Mouse (Mus musculus) small intestine, adult 2 months (tissue): ENCODE data around the gene Sox15. TPM values are rescaled to one million over a fixed set of nuclear protein-coding genes. Genes with fewer than 3 reads are reported as not detected.

Experiments used
- H3K27ac ChIP-seq: fragments of 200-500 bp; 2 replicates; pipeline ENCODE4 v1.5.1; 2012; ENCODE audit warnings: low read depth, low read length, control low read depth, inconsistent platforms; ENCODE audit not compliant: insufficient read depth
- H3K27me3 ChIP-seq: fragments of 200-500 bp; 2 replicates; pipeline ENCODE4 v1.6.1; 2012; ENCODE audit warnings: mild to moderate bottlenecking, moderate library complexity, low read length, inconsistent platforms; ENCODE audit not compliant: control insufficient read depth, insufficient read depth
- H3K36me3 ChIP-seq: fragments of 200-500 bp; 2 replicates; pipeline ENCODE4 v1.6.1; 2012; ENCODE audit warnings: mild to moderate bottlenecking, low read length, control low read depth, inconsistent platforms; ENCODE audit not compliant: control insufficient read depth, insufficient read depth
- H3K4me1 ChIP-seq: fragments of 200-500 bp; 2 replicates; pipeline ENCODE4 v1.6.1; 2012; ENCODE audit warnings: low read length, inconsistent platforms, mixed read lengths; ENCODE audit not compliant: control insufficient read depth, insufficient read depth, insufficient read length
- H3K4me3 ChIP-seq: fragments of 200-500 bp; 2 replicates; pipeline ENCODE4 v1.5.1; 2012; ENCODE audit warnings: low read depth, mild to moderate bottlenecking, control low read depth, inconsistent platforms, low read length, moderate library complexity
- CTCF ChIP-seq: fragments of 200-500 bp; IDR thresholded peaks from 2 replicates; pipeline ENCODE4 v1.5.1; 2012; ENCODE audit warnings: low read depth, mild to moderate bottlenecking, control low read depth, inconsistent platforms, low read length, moderate library complexity, mixed read lengths; ENCODE audit not compliant: insufficient replicate concordance, insufficient read length; ENCODE audit errors: extremely low read depth
- POLR2A ChIP-seq: fragments of 200-500 bp; IDR thresholded peaks from 2 replicates; pipeline ENCODE4 v1.6.1; 2012; ENCODE audit warnings: low read depth, mild to moderate bottlenecking, control low read depth, inconsistent platforms, low read length, moderate library complexity
- whole genome bisulfite sequencing: fragments of 180-500 bp; shearing (Covaris S2); methylation state at CpG from one replicate; pipeline ENCODE4 v1.1.7; 2018; 5-methylcytosine and 5-hydroxymethylcytosine counted together
- polyA plus RNA-seq: library from polyadenylated mRNA; depleted of rRNA; stranded (reverse); fragments of >200 nt; gene quantifications from 2 replicates; pipeline ENCODE4 v1.2.3, GENCODE M21; 2012

Sox15 gene
- polyA plus RNA-seq, 1 experiment = not detected

DNA sequence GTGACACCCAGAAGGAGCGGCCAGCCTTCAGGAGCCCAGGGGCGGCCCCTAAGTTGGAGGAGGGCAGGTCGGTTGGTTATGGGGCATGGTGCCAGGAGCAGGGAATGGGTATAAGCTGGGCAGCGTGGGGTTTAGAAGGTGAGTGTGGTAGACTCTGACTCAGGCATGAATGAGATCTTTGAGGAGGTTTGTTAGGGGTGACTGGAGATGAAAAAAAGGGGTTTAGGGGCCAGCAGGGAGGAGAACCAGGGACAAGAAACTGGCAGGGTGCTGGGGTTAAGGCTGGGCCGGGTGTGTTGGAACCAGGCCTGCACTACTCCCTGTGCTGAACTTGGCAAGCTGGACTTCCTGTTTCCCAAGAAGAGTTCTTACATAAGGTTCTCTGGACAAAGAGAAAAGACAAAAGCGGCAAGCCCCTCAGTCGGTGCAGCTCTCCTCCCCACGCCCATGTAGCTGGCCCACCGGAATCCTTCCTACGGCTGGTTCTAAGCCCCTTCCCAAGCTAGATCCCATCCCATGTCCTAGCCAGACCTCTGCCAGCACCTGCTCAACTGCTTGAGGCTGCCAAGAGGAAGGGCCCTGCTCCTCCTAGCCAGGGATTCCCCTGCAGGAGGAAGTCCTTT, 30.5 kb downstream of the Sox15 start, which contains the start of gene Tnfsf13:
TSS of gene Tnfsf13 (minus strand) at position 259 of the 623 bp plus-strand sequence.
- H3K4me1 ChIP-seq = peaks cover 15% of the 10 kb centered on the region
- peak within 1 kb of the TSS; percentile 67 for H3K4me3 ChIP-seq
- peak within 1 kb of the TSS; percentile 100 for H3K27ac ChIP-seq
- no peaks in the 10 kb centered on the region for H3K27me3 ChIP-seq
- H3K36me3 ChIP-seq = peaks cover 2% of the 10 kb centered on the region
- 6% methylated on average over 10 of the region's 10 CpGs for WGBS
- TF ChIP-seq POLR2A (no peak), CTCF (no peak)

DNA sequence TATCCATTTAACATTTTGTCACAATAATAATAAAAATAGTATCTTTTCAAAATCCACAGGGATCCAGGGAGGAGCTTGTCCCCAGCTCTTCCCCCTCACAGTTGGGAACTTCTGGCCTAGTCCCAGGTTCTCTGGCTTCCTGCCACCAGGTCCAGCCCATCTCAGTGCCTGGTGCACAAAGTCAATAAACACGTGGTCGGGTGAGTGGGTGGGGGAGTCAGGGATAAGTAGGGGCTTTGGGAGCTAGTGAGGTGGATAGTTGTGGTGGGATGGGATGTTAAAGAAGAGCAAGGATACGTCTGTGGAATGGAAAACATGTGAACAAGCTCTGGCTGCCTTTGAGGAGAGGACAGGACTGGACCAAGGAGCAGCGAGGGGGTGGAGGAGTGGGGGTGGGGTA, 31.3 kb downstream of the Sox15 start:
- WGBS = 6% methylated on average over 4 of the region's 4 CpGs
- H3K4me1 ChIP-seq = peaks cover 15% of the 10 kb centered on the region
- TF ChIP-seq POLR2A (no peak), CTCF (no peak)
- peak overlapping the region; percentile 100 for H3K27ac ChIP-seq
- peak overlapping the region; percentile 50 for H3K4me3 ChIP-seq
- H3K27me3 ChIP-seq = no peaks in the 10 kb centered on the region
- H3K36me3 ChIP-seq = peaks cover 5% of the 10 kb centered on the region

DNA sequence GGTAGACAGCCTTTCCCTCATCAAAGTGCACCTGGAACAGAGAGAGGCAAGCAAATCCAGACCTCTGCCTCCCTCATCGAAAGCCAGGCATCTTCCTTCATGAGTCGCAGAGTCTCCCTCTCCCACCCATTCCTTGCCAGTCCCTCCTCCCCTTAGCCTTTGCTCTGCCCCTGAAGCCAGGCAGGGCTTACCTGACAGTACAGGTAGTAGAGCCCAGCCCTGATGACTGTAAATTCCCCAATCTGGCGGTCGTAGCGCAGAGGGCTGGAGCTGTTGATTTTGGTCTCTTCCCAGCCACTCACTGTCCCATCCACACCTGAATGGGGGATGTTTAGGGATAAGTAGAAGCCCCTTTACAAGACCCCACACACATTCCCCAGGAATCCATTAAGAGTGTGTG, 31.9 kb downstream of the Sox15 start:
- peak overlapping the region; percentile 50 for H3K4me3 ChIP-seq
- 20% methylated on average over 5 of the region's 5 CpGs for WGBS
- H3K36me3 ChIP-seq = peaks cover 7% of the 10 kb centered on the region
- no peak for TF ChIP-seq CTCF
- TF ChIP-seq POLR2A = no peak
- no peaks in the 10 kb centered on the region for H3K27me3 ChIP-seq
- peak overlapping the region; percentile 62 for H3K27ac ChIP-seq
- H3K4me1 ChIP-seq = peaks cover 19% of the 10 kb centered on the region

DNA sequence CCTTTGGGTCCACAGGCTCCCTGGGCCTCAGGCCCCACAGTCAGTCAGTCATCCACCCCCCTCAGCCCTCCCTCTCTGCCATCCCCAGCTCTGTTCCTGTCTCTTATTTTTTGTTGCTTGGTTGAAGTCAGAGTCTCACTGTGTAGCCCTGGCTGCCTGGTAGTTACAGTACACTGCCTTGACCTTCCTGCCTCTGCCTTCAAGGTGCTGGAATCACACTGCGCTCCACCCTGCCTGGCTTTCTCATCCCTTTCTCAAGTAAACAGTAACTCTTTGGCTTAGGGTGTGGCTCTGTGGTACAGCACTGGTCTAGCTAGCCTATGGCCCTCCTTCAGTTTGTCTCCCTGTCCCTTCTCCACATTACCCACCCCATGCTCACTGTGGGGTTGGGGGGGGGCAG, 34.8 kb downstream of the Sox15 start:
- 70% methylated on average over 1 of the region's 1 CpGs for WGBS
- Histone ChIP-seq H3K4me1 (peaks cover 26% of the 10 kb centered on the region), H3K27ac (peak overlapping the region; percentile 13; the same call in 1 of the 2 replicates)

DNA sequence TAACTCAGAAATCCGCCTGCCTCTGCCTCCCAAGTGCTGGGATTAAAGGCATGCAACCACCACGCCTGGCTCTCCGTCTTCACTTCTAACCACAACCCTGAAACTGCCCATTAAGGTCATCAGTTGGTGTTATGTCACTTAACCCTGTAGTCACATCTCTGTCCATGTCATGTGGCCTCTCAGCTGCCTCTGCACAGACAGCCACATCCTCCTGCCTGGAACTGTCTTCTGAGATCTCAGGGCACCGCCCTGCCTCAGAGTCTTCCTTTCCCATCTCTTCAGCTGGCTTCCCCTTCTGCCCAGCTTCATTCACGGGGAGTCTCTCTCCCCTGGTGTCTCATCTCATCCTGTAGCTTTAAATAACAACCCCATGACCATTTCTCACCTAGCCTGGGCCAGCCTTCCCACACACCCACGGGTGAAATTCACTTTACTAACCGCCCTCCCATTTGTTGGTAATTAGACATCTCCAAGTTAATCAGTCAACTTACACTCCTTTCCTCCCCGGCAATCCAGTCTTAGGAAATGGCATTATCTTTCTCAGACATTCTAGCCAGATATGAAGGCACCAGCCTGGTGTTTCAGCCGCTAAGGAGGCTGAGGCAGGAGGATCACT, 37.2 kb downstream of the Sox15 start:
- no peaks in the 10 kb centered on the region for H3K27me3 ChIP-seq
- peaks cover 21% of the 10 kb centered on the region for H3K4me1 ChIP-seq
- peaks cover 9% of the 10 kb centered on the region for H3K36me3 ChIP-seq
- H3K27ac ChIP-seq = peak overlapping the region; percentile 75
- peak; percentile 27; the same call in 1 of the 2 replicates for TF ChIP-seq POLR2A
- no peak for TF ChIP-seq CTCF
- no peak overlapping the region for H3K4me3 ChIP-seq
- WGBS = 61% methylated on average over 9 of the region's 9 CpGs

More for the DNA sequence above, 34.8 kb downstream of the Sox15 start:
- no peak for TF ChIP-seq POLR2A
- no peak for TF ChIP-seq CTCF
- no peaks in the 10 kb centered on the region for H3K27me3 ChIP-seq
- H3K36me3 ChIP-seq = peaks cover 9% of the 10 kb centered on the region
- no peak overlapping the region for H3K4me3 ChIP-seq

DNA sequence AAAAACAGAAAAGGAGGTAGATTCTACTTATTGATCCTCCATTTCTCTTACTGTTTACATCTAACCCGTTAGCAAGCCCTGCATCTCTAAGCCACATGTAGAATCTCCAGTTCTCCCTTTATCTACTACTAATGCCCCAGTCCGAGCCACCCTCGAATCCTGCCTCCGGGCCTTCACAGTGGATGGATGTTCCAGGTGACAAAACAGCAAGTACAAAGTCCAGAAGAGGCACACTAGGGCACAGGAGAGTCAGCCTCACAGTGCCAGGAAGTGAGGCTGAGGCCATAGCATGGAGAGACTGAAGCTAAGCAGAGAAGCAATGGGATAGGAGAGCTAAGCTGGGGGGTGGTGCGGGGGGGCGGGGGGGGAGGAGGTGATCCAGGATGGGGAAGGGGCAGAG, 37.7 kb downstream of the Sox15 start:
- WGBS = 39% methylated on average over 6 of the region's 6 CpGs
- H3K4me1 ChIP-seq = peaks cover 21% of the 10 kb centered on the region
- peak overlapping the region; percentile 75 for H3K27ac ChIP-seq
- no peaks in the 10 kb centered on the region for H3K27me3 ChIP-seq
- no peak overlapping the region for H3K4me3 ChIP-seq
- H3K36me3 ChIP-seq = peaks cover 9% of the 10 kb centered on the region
- TF ChIP-seq CTCF (no peak), POLR2A (no peak; the same call in 1 of the 2 replicates)

DNA sequence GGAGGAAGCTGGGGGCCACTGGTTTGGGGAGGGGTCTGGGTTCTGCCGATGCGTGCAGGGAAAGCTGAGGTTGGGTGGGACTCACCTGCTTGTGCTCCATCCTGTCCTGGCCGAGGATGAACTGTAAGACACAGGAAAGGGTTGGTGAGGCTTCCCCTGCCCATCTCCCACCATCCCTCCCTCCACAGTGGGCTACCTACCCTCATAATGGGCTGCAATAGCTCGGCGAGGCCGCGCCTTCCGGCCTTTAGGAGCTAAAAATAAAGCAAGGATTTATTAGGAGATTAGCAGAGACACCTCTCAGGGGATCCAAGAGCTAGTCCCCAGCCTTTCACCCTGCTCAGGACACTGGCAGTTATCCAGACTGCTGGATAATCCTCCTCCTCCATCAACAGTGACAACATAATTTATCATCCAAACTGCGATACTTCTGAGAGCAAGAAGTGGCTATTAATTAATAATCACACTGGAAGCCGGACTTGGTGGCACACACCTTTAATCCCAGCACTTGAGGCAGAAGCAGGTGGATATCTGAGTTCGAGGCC, 38.4 kb downstream of the Sox15 start:
- no peak overlapping the region for H3K4me3 ChIP-seq
- H3K27me3 ChIP-seq = no peaks in the 10 kb centered on the region
- peaks cover 21% of the 10 kb centered on the region for H3K4me1 ChIP-seq
- 51% methylated on average over 11 of the region's 11 CpGs for WGBS
- peaks cover 9% of the 10 kb centered on the region; the same call in 1 of the 2 replicates for H3K36me3 ChIP-seq
- H3K27ac ChIP-seq = peak overlapping the region; percentile 10; the same call in 1 of the 2 replicates
- no peak for TF ChIP-seq CTCF
- TF ChIP-seq POLR2A = no peak
